Mouse (Mus musculus): ENCODE data around the gene Polr3gl. TPM values are rescaled to one million over a fixed set of nuclear protein-coding genes. Genes with fewer than 3 reads are reported as not detected.
A peak's percentile ranks its signal among the peaks of the same experiment; 100 is the strongest.

The Polr3gl gene
- polyA plus RNA-seq, 1 experiment from 2014 or later, result 40.3 TPM

DNA sequence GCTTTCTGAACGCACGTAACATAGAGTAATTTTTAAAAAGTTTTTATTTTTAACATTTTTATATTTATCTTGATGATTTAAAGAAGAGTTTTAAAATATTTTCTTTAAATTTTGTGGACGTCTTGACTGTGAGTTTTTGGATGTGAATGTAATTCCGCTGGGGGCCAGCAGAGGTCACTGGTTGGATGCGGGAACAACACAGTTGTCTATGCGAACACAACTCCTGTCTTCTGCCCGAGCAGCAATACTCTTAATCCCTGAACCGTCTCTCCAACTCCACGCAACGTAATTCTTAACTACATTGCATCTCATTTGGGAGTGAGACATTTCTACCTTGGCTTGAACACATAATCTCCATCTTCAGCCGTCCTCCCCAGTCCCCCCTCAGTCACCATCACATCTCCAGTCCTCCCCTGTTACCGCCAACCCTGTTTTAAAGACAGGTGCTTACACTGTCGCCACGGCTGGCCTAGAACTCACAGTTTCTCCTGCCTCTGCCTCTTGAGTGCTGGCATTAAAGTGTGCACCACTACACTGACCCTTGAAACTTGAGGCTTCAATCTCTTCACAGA, 46.5 kb downstream of the Polr3gl start:
- Histone ChIP-seq H3K27me3 (replicated peaks) (no peaks in the 10 kb centered on the region), H3K4me3 (no peak overlapping the region), H3K27ac (no peak overlapping the region), H3K36me3 (no peaks in the 10 kb centered on the region), H3K9ac (no peak overlapping the region), H3K4me1 (no peaks in the 10 kb centered on the region), H3K9me3 (no peaks in the 10 kb centered on the region), H3K4me2 (replicated peaks) (peak overlapping the region; percentile 42)
- 0 out of 2 replicates have a peak, but pooled peaks have one; percentile 37 for ATAC-seq (ENCODE audit: low FRiP score, low read depth)
- 9% methylated on average over 14 of the region's 14 CpGs for WGBS

DNA sequence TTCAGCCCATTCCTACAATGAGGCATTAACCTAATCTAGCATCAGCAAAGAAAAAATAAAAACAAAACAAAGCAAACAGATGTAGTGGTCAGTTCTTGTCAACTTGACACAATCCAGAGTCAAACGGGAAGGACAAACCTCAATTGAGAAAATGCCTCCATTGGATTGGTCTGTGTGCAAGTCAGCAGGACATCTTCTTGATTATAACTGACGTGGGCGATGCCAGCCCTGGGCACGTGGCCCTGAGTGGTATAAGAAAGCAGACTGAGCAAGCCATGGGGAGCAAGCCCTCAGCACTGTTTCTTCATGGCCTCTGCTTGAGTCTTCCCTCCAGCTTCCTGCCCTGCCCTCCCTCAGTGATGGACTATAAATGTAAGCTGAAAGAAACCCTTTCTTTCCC, 47.1 kb downstream of the Polr3gl start:
- Histone ChIP-seq H3K27me3 (replicated peaks) (no peaks in the 10 kb centered on the region), H3K4me3 (no peak overlapping the region), H3K4me1 (no peaks in the 10 kb centered on the region), H3K36me3 (no peaks in the 10 kb centered on the region), H3K9ac (no peak overlapping the region), H3K27ac (no peak overlapping the region), H3K4me2 (replicated peaks) (peak overlapping the region; percentile 27; the same call in 1 of the 2 replicates), H3K9me3 (no peaks in the 10 kb centered on the region)
- 47% methylated on average over 4 of the region's 4 CpGs for WGBS
- ATAC-seq (ENCODE audit: low FRiP score, low read depth), result 0 out of 2 replicates have a peak, but pooled peaks have one; percentile 7

DNA sequence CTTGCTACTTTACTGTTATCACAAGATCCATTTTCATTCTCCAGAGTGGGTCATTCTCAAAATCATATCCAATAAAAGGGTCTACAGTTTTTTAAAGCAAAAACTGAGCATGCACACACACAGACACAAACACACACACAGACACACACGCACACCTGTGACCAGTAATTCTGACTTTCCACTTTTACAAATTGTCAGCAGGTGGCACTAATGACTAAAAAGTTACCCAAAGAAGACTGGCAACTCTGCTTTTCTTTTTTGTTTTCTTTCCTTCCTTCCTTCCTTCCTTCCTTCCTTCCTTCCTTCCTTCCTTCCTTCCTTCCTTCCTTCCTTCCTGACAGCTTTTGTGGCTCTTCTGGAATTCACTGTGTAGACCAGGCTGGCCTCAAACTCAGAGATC, 48.4 kb downstream of the Polr3gl start:
- Histone ChIP-seq H3K36me3 (no peaks in the 10 kb centered on the region), H3K4me1 (no peaks in the 10 kb centered on the region), H3K27me3 (replicated peaks) (no peaks in the 10 kb centered on the region), H3K9me3 (no peaks in the 10 kb centered on the region), H3K9ac (no peak overlapping the region), H3K4me2 (replicated peaks) (no peak overlapping the region), H3K27ac (no peak overlapping the region), H3K4me3 (no peak overlapping the region)
- no peak for ATAC-seq (ENCODE audit: low FRiP score, low read depth)
- 48% methylated on average over 1 of the region's 1 CpGs for WGBS

DNA sequence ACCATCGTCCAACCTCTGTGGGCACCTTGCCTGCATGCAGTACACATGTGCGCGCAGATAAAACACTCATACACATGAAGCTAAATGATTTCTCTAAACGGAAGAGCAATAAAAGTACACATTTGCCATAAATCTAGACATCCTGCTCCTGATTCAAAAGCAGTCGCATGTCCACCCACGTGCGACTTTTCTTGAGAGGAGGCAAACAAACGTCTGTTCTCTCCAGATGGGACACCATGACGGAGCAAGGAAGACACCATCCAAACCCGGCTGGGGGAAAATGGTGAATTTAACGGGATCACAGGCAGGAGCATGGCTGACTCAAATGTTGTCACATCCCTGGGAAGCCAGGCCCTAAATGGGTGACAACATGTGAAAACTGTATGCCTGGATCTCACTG, 50.6 kb downstream of the Polr3gl start:
- no peak overlapping the region for H3K4me2 ChIP-seq (replicated peaks)
- ATAC-seq (ENCODE audit: low FRiP score, low read depth), result no peak
- H3K36me3 ChIP-seq, result no peaks in the 10 kb centered on the region
- no peak overlapping the region for H3K4me3 ChIP-seq
- H3K4me1 ChIP-seq, result no peaks in the 10 kb centered on the region
- WGBS, result 85% methylated on average over 11 of the region's 11 CpGs
- no peaks in the 10 kb centered on the region for H3K27me3 ChIP-seq (replicated peaks)
- no peaks in the 10 kb centered on the region for H3K9me3 ChIP-seq
- H3K9ac ChIP-seq, result no peak overlapping the region
- H3K27ac ChIP-seq, result no peak overlapping the region

DNA sequence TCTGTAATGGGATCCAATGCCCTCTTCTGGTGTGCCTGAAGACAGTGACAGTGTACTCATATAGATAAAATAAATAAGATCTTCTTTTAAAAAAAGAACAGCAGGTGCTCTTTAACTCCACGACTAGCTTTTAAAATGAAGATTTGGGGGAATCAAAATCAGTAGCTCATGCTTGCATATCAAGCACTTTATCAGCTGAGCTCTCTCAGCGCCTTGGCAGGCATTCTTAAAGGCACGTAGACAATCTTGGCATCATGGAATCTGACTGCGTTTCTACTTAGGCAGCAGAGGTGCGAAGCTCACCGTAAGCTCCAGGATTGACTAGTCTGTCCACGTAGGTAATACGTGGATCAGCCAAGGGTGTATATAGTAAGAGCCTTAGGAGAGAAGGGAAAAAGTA, 51.4 kb downstream of the Polr3gl start:
- WGBS, result 82% methylated on average over 8 of the region's 8 CpGs
- H3K4me1 ChIP-seq, result no peaks in the 10 kb centered on the region

DNA sequence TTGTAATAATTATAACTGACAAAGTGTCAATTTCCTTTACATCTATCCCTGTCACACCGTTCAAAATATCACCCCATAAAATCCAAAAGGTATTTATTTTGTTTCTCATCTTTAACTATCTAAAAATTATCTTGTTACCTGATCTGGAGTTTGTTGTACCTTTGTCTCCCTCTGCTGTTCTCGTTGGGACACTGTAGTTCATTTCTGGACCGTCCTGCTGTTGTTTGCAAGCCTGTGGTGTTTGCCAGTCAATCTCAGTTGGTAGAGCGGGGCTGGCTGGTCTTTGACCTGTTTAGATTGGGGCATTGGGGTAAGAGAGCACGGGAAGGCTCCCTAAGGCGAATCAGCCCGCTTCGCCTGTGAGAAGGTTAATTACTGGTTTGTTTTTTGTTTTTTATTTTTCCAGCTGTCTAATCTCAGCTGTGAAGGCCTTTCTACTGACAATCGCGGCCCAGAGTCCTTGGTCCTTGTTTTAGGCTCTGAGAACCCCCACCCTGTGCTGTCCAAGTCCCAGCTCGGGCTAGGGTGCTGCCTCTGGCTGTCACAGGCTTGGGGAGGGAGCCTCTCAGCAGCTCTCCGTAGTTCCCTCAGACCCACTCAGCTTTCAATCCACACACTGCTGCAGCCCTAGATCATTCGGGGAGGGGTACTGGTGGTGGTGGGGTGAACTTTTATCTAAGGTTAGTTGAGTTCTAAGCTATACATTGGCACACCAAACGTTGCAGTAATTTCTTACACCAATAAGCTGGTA, 52.5 kb downstream of the Polr3gl start:
- 23% methylated on average over 14 of the region's 14 CpGs for WGBS
- no peak for ATAC-seq (ENCODE audit: low FRiP score, low read depth)
- no peaks in the 10 kb centered on the region for H3K36me3 ChIP-seq
- H3K27ac ChIP-seq, result no peak overlapping the region
- no peak overlapping the region for H3K4me3 ChIP-seq
- H3K9me3 ChIP-seq, result no peaks in the 10 kb centered on the region
- no peaks in the 10 kb centered on the region for H3K27me3 ChIP-seq (replicated peaks)
- H3K4me1 ChIP-seq, result no peaks in the 10 kb centered on the region
- H3K9ac ChIP-seq, result no peak overlapping the region
- H3K4me2 ChIP-seq (replicated peaks), result no peak overlapping the region

More for the DNA sequence above, 51.4 kb downstream of the Polr3gl start:
- Histone ChIP-seq H3K27ac (no peak overlapping the region), H3K27me3 (replicated peaks) (no peaks in the 10 kb centered on the region), H3K4me3 (no peak overlapping the region), H3K36me3 (no peaks in the 10 kb centered on the region), H3K4me2 (replicated peaks) (no peak overlapping the region), H3K9ac (no peak overlapping the region), H3K9me3 (no peaks in the 10 kb centered on the region)
- no peak for ATAC-seq (ENCODE audit: low FRiP score, low read depth)

DNA sequence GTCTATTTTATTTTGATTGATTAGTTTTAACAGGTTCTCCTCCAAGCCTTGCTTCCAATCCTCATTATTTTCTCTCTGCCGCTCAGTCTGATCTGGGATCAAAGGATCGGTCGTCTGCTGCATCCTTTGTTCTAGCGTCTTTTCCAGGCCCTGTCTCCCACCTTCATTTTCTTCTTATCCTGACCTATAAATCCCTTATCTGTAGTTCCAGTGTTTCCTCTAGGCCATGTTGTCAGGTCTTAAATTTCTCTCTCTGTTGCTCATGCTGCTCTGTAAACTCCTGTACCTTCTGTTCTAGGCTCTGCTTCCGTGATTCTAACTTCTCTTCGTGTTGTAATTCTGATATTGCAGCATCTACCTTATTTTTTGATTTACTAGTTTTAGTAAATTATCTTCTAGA, 53.2 kb downstream of the Polr3gl start:
- no peaks in the 10 kb centered on the region for H3K4me1 ChIP-seq
- H3K36me3 ChIP-seq, result no peaks in the 10 kb centered on the region
- H3K4me2 ChIP-seq (replicated peaks), result no peak overlapping the region
- ATAC-seq (ENCODE audit: low FRiP score, low read depth), result no peak
- H3K4me3 ChIP-seq, result no peak overlapping the region
- H3K9ac ChIP-seq, result no peak overlapping the region
- H3K9me3 ChIP-seq, result no peaks in the 10 kb centered on the region
- H3K27ac ChIP-seq, result no peak overlapping the region
- 30% methylated on average over 6 of the region's 6 CpGs for WGBS
- no peaks in the 10 kb centered on the region for H3K27me3 ChIP-seq (replicated peaks)

DNA sequence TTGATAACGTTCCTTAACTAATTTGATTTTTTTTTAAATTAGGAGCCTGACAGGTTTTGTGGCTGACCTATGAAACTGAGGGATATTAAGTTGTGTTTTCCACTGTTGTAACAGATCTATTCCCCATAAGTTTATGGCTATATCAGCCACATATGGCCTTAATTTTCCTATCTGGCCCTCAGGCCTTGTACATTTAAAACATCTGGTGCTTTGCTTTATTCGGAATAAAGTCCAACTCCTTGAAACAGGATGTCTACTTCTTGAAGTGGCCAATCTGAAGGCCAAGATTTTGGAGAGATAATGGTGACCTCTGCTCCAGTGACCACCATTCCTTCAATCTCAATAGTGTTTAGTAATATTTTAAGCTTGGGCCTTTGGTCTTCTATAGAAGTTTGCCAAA, 54.7 kb downstream of the Polr3gl start:
- Histone ChIP-seq H3K4me3 (no peak overlapping the region), H3K36me3 (no peaks in the 10 kb centered on the region), H3K27ac (no peak overlapping the region), H3K9ac (no peak overlapping the region), H3K27me3 (replicated peaks) (no peaks in the 10 kb centered on the region), H3K4me1 (no peaks in the 10 kb centered on the region), H3K9me3 (no peaks in the 10 kb centered on the region), H3K4me2 (replicated peaks) (no peak overlapping the region)
- 72% methylated on average over 2 of the region's 2 CpGs for WGBS
- no peak for ATAC-seq (ENCODE audit: low FRiP score, low read depth)

DNA sequence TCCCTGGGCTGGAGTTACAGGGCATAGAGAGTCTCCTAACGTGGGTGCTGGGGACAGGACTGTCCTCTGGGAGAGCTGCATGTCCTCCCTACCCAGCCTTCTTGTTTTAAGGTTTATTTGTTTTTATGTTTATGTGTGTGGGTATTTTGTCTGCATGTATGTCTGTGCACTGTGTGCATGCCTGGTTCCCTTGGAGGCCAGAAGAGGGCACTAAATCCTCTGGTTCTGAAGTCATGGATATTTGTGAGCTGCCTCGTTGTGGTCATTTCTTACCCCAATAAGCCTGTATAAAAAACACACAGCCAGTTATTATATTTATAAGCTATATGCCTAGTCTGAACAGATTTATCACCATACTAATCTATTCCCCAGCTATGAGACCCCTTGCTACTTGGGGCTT, 59.7 kb downstream of the Polr3gl start:
- WGBS, result 68% methylated on average over 2 of the region's 2 CpGs
- H3K9ac ChIP-seq, result no peak overlapping the region
- ATAC-seq (ENCODE audit: low FRiP score, low read depth), result no peak
- no peaks in the 10 kb centered on the region for H3K9me3 ChIP-seq
- no peak overlapping the region for H3K4me3 ChIP-seq
- no peaks in the 10 kb centered on the region for H3K4me1 ChIP-seq
- H3K4me2 ChIP-seq (replicated peaks), result no peak overlapping the region
- H3K27me3 ChIP-seq (replicated peaks), result peaks cover 1% of the 10 kb centered on the region; the same call in 1 of the 2 replicates
- no peaks in the 10 kb centered on the region for H3K36me3 ChIP-seq
- H3K27ac ChIP-seq, result no peak overlapping the region

DNA sequence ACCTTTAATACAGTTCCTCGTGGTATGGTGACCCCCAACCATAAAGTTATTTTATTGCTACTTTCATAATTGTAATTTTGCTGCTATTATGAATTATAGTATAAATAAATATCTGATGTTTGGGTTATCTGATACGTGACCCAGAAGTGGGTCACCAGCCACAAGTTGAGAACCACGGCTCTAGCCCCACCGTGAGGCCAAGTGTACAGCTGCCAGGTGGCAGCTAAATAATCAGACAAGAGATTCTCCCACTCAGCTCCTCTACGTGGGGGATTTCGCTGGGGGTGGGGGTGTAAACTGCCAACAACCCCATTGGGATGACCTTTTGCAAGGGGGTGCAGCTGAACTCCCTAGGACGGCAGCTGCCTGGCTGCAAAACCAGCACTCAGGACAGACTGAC, 61.9 kb downstream of the Polr3gl start:
- H3K4me3 ChIP-seq, result no peak overlapping the region
- WGBS, result 68% methylated on average over 7 of the region's 7 CpGs
- no peak overlapping the region for H3K9ac ChIP-seq
- H3K9me3 ChIP-seq, result no peaks in the 10 kb centered on the region
- no peak overlapping the region for H3K27ac ChIP-seq
- no peak overlapping the region for H3K4me2 ChIP-seq (replicated peaks)
- H3K27me3 ChIP-seq (replicated peaks), result peaks cover 22% of the 10 kb centered on the region
- no peaks in the 10 kb centered on the region for H3K36me3 ChIP-seq
- H3K4me1 ChIP-seq, result peaks cover 4% of the 10 kb centered on the region
- no peak for ATAC-seq (ENCODE audit: low FRiP score, low read depth)

DNA sequence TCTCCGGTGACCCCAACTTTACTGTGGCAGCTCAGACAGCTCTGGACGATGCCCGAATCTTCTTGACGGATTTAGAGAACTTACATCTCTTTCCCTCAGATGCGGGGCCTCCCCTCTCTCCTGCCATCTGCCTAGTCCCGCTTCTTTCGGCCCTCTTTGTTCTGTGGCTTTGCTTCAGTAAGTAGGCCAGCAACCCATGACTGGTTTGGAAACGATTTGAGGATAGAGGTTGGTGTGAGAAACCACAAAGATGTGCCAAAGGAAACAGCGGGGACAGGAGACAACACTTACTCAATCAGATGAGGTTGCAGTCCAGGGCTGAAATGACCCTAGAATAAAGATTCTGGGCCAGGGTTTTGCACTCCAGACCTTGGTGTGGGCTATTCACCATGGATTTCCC, 65.5 kb downstream of the Polr3gl start:
- Histone ChIP-seq H3K4me3 (no peak overlapping the region), H3K27ac (no peak overlapping the region), H3K27me3 (replicated peaks) (peaks cover 40% of the 10 kb centered on the region), H3K36me3 (no peaks in the 10 kb centered on the region), H3K9me3 (no peaks in the 10 kb centered on the region), H3K9ac (no peak overlapping the region), H3K4me1 (peaks cover 10% of the 10 kb centered on the region), H3K4me2 (replicated peaks) (no peak overlapping the region)
- no peak for ATAC-seq (ENCODE audit: low FRiP score, low read depth)
- WGBS, result 49% methylated on average over 9 of the region's 9 CpGs
